In genomic region chr16:95926558-95926957, GRCm38 (mm10) we compare ENCODE assay signal across 24 mouse cellular contexts.
DNase-seq lines count a peak whose midpoint lies in the region; ATAC-seq and TF ChIP-seq lines count a peak whose summit lies in the region.
"Had no signal": no experiment of that assay in that cellular context is flagged by ENCODE, and none has a peak within 500 bp of the region (broad histone marks: within the 10 kb centered on the region; RNA-seq: fewer than 3 reads in every experiment).

No protein-coding gene starts in this region.

- H3K4me2 ChIP-seq in liver, embryonic 15.5 days = no peak overlapping the region
- no peak overlapping the region for H3K4me2 ChIP-seq in midbrain, embryonic 16.5 days (ENCODE audit: low read length)
- H3K4me2 ChIP-seq: embryonic facial prominence, embryonic 15.5 days; heart, embryonic 12.5 days; lung, embryonic 14.5 days; midbrain, embryonic 13.5 days; neural tube, embryonic 13.5 days had no signal

- no peak for ATAC-seq in liver, embryonic 15.5 days (ENCODE audit: insufficient read depth)
- ATAC-seq in midbrain, embryonic 16.5 days = no peak
- ATAC-seq: activated CD4-positive, CD25-positive, alpha-beta regulatory T cell, adult 4 months; forebrain, embryonic 14.5 days; midbrain, embryonic 13.5 days had no signal

- H3K27ac ChIP-seq in liver, adult 2 months (replicated peaks; ENCODE audit: insufficient read depth, low read depth, low read length) = no peak overlapping the region
- H3K27ac ChIP-seq in liver, embryonic 15.5 days (replicated peaks) = 0 out of 2 replicates have a peak overlapping the region, but pooled peaks have one; percentile 24
- no peak overlapping the region for H3K27ac ChIP-seq in midbrain, embryonic 16.5 days (ENCODE audit: low read length)
- H3K27ac ChIP-seq: embryonic facial prominence, embryonic 15.5 days; kidney, postnatal 0 days; midbrain, embryonic 13.5 days; neural tube, embryonic 13.5 days had no signal

- no peaks in the 10 kb centered on the region for H3K27me3 ChIP-seq in liver, adult 2 months (ENCODE audit: control insufficient read depth, insufficient read depth, low read length)
- no peaks in the 10 kb centered on the region for H3K27me3 ChIP-seq in liver, embryonic 15.5 days
- H3K27me3 ChIP-seq in midbrain, embryonic 16.5 days (ENCODE audit: control insufficient read depth, insufficient read depth, low read depth, low read length) = no peaks in the 10 kb centered on the region
- H3K27me3 ChIP-seq: embryonic facial prominence, embryonic 15.5 days; heart, embryonic 12.5 days; midbrain, embryonic 13.5 days; neural tube, embryonic 13.5 days had no signal

- no peak overlapping the region for H3K9ac ChIP-seq in liver, adult 2 months (ENCODE audit: low read depth, low read length)
- H3K9ac ChIP-seq in liver, embryonic 15.5 days = no peak overlapping the region
- no peak overlapping the region for H3K9ac ChIP-seq in midbrain, embryonic 16.5 days (ENCODE audit: low read depth, low read length)
- H3K9ac ChIP-seq: embryonic facial prominence, embryonic 15.5 days; heart, embryonic 12.5 days; lung, embryonic 14.5 days; midbrain, embryonic 13.5 days; neural tube, embryonic 13.5 days had no signal

- TF ChIP-seq CTCF in liver, adult 2 months (IDR thresholded peaks at IDR 0.05; ENCODE audit: low read depth, low read length) = no peak

- peaks cover 5% of the 10 kb centered on the region for H3K4me1 ChIP-seq in liver, adult 2 months (ENCODE audit: control insufficient read depth, insufficient read depth, low read length)
- peaks cover 26% of the 10 kb centered on the region; the same call in 1 of the 2 replicates for H3K4me1 ChIP-seq in liver, embryonic 15.5 days (replicated peaks)
- H3K4me1 ChIP-seq in midbrain, embryonic 16.5 days (ENCODE audit: control insufficient read depth, insufficient read depth, low read length) = no peaks in the 10 kb centered on the region
- H3K4me1 ChIP-seq: heart, embryonic 12.5 days had no signal

- no peaks in the 10 kb centered on the region for H3K79me2 ChIP-seq in liver, adult 2 months (ENCODE audit: control insufficient read depth, insufficient read depth, low read length)

- DNase-seq in liver, adult 2 months (ENCODE audit: extremely low read depth, low read depth, low spot score) = peak; percentile 43
- DNase-seq in liver = no peak
- peak; percentile 24 for DNase-seq in urinary bladder, postnatal 14 days (ENCODE audit: low spot score)
- DNase-seq in urinary bladder, postnatal 25 days (ENCODE audit: low spot score) = no peak
- peak; percentile 19 for DNase-seq in yolk sac, embryonic 10.5 days (ENCODE audit: low spot score)
- no peak for DNase-seq in gastrocnemius, postnatal 10 days
- DNase-seq: adrenal gland, postnatal 10 days; cerebellum, adult 18-20 months; cerebellum, postnatal 14 days; heart, postnatal 10 days; kidney, adult 2 months; left cerebral cortex, postnatal 4 days; lung, embryonic 14.5 days; right cerebral cortex, postnatal 4 days had no signal

- no peak for TF ChIP-seq POLR2A in liver, adult 2 months (IDR thresholded peaks at IDR 0.05; ENCODE audit: extremely low read depth, insufficient read depth, low read length)

- WGBS in liver, adult 2 months = 47% methylated on average over 6 of the region's 6 CpGs
- WGBS in liver, embryonic 15.5 days (ENCODE audit: insufficient replicate concordance) = 54% methylated on average over 6 of the region's 6 CpGs
- WGBS in midbrain, embryonic 16.5 days = 80% methylated on average over 6 of the region's 6 CpGs

- H3K4me3 ChIP-seq in liver, adult 2 months (ENCODE audit: insufficient read depth, low read depth, low read length) = no peak overlapping the region
- no peak overlapping the region for H3K4me3 ChIP-seq in liver, embryonic 15.5 days (replicated peaks)
- H3K4me3 ChIP-seq in midbrain, embryonic 16.5 days (ENCODE audit: low read depth, low read length) = no peak overlapping the region
- H3K4me3 ChIP-seq: embryonic facial prominence, embryonic 15.5 days; heart, embryonic 12.5 days; midbrain, embryonic 13.5 days; myocyte; neural tube, embryonic 13.5 days had no signal

- no peaks in the 10 kb centered on the region for H3K9me3 ChIP-seq in liver, embryonic 15.5 days (replicated peaks)
- no peaks in the 10 kb centered on the region for H3K9me3 ChIP-seq in midbrain, embryonic 16.5 days (replicated peaks; ENCODE audit: control insufficient read depth, low read length, poor library complexity, severe bottlenecking)
- H3K9me3 ChIP-seq: embryonic facial prominence, embryonic 15.5 days; heart, embryonic 12.5 days; midbrain, embryonic 13.5 days; neural tube, embryonic 13.5 days had no signal

- no peaks in the 10 kb centered on the region for H3K36me3 ChIP-seq in liver, adult 2 months (ENCODE audit: control insufficient read depth, insufficient read depth, low read length)
- no peaks in the 10 kb centered on the region for H3K36me3 ChIP-seq in liver, embryonic 15.5 days (replicated peaks)
- no peaks in the 10 kb centered on the region for H3K36me3 ChIP-seq in midbrain, embryonic 16.5 days (ENCODE audit: control insufficient read depth, insufficient read depth, low read length)
- H3K36me3 ChIP-seq: embryonic facial prominence, embryonic 15.5 days; heart, embryonic 12.5 days; midbrain, embryonic 13.5 days; neural tube, embryonic 13.5 days had no signal

Comparison
In these comparisons a context has a peak if more than half of its experiments do, and no peak if none do; other contexts are left out.
1. DNase-seq: peak in liver, adult 2 months (single experiment), urinary bladder, postnatal 14 days (single experiment) and yolk sac, embryonic 10.5 days (single experiment); none in liver (single experiment), urinary bladder, postnatal 25 days (single experiment) and gastrocnemius, postnatal 10 days (single experiment).